Mouse (Mus musculus): ENCODE measurements around the gene Tbr1. TPM values are rescaled to one million over a fixed set of nuclear protein-coding genes. Genes with fewer than 3 reads are reported as not detected.
A peak's percentile ranks its signal among the peaks of the same experiment; 100 is the strongest.

Gene Tbr1
- polyA plus RNA-seq, 1 experiment from 2014 or later, result not detected

DNA sequence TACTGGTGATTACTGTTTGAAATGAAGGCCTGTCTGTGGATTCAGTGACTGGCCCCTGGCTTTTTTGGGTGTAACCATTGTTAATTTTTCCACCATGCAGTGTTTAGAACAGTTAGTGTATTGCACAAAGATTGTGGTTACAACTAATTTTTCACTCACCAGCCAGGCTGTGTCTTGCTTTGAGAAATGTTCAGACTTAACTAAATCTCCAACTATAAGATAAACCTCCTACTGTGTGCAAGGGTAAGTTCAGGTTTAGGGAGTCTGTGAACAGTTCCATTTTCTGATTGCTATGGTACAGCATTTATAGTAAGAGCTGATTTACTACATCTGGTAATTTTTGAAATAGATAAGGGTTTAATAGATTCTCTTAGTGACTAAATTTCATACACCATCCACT, 21.9 kb upstream of the Tbr1 start:
- H3K9ac ChIP-seq (replicated peaks), result no peak overlapping the region
- H3K4me3 ChIP-seq (ENCODE audit: low read depth, low read length), result no peak overlapping the region
- H3K27me3 ChIP-seq (ENCODE audit: insufficient read depth, low read length), result no peaks in the 10 kb centered on the region
- H3K36me3 ChIP-seq (replicated peaks; ENCODE audit: insufficient read depth, low read length), result peaks cover 19% of the 10 kb centered on the region
- no peaks in the 10 kb centered on the region for H3K4me1 ChIP-seq (ENCODE audit: insufficient read depth)
- DNase-seq (no peak), ATAC-seq (no peak)
- TF ChIP-seq EP300 (IDR thresholded peaks at IDR 0.05; ENCODE audit: low read depth) (no peak), CTCF (IDR thresholded peaks at IDR 0.05; ENCODE audit: low read depth) (no peak)
- H3K27ac ChIP-seq (ENCODE audit: low read depth), result no peak overlapping the region
- no peak overlapping the region for H3K4me2 ChIP-seq (ENCODE audit: low read depth, low read length)
- no peaks in the 10 kb centered on the region for H3K9me3 ChIP-seq (ENCODE audit: low read length)

DNA sequence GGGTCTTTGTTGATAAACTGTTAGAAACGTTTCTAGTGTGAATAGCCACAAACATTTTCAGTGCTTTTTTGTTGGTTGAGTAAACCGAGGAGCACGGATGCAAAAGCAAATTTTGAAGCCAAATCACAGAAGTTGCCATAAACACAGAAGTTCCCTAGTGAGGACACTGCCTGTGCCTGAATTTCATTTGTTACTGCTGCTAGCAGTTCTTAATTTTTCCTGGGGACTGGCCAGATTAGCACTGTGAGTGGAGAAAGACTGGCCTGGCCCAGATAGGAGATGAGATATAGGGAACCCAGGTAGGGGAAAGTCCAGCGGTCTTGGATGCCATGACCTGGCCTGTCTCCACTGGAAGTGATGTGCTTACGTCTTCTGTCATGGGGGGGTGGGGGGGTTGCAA, 7.8 kb upstream of the Tbr1 start:
- Histone ChIP-seq H3K9me3 (ENCODE audit: low read length) (no peaks in the 10 kb centered on the region), H3K4me2 (ENCODE audit: low read depth, low read length) (no peak overlapping the region), H3K36me3 (replicated peaks; ENCODE audit: insufficient read depth, low read length) (0 out of 2 replicates have a peak, but pooled peaks cover 4% of the 10 kb centered on the region), H3K4me3 (ENCODE audit: low read depth, low read length) (no peak overlapping the region), H3K9ac (replicated peaks) (no peak overlapping the region), H3K27me3 (ENCODE audit: insufficient read depth, low read length) (no peaks in the 10 kb centered on the region), H3K27ac (ENCODE audit: low read depth) (no peak overlapping the region), H3K4me1 (ENCODE audit: insufficient read depth) (no peaks in the 10 kb centered on the region)
- 78% methylated on average over 5 of the region's 5 CpGs for WGBS (ENCODE audit: insufficient replicate concordance)
- ATAC-seq, result no peak
- DNase-seq, result no peak
- no peak for TF ChIP-seq EP300 (IDR thresholded peaks at IDR 0.05; ENCODE audit: low read depth)
- TF ChIP-seq CTCF (IDR thresholded peaks at IDR 0.05; ENCODE audit: low read depth), result no peak

DNA sequence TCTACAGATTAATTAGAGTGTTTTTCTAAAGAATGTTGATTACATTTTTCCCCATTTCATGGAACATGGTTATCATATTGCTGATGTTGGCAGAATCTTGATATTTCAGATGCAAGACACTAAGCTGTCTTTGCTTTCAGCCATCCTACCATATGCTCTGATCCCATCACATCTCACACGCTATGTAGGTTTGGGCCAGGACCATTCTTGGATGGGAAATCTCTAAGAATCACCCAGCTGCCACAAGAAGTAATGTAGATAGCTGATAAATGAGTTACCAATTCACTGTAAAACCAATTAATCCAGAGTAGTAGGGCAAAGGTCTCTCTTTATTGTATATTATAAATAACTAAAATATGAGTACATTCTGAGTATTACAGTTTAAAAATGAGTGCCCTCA, 4.7 kb upstream of the Tbr1 start:
- Histone ChIP-seq H3K4me1 (ENCODE audit: insufficient read depth) (no peaks in the 10 kb centered on the region), H3K9ac (replicated peaks) (no peak overlapping the region), H3K36me3 (replicated peaks; ENCODE audit: insufficient read depth, low read length) (peaks cover 5% of the 10 kb centered on the region; the same call in 1 of the 2 replicates), H3K4me3 (ENCODE audit: low read depth, low read length) (no peak overlapping the region), H3K9me3 (ENCODE audit: low read length) (no peaks in the 10 kb centered on the region), H3K27ac (ENCODE audit: low read depth) (no peak overlapping the region), H3K4me2 (ENCODE audit: low read depth, low read length) (no peak overlapping the region), H3K27me3 (ENCODE audit: insufficient read depth, low read length) (peaks cover 6% of the 10 kb centered on the region; the same call in 1 of the 2 replicates)
- TF ChIP-seq EP300 (IDR thresholded peaks at IDR 0.05; ENCODE audit: low read depth) (no peak), CTCF (IDR thresholded peaks at IDR 0.05; ENCODE audit: low read depth) (no peak)
- DNase-seq, result no peak
- 93% methylated on average over 1 of the region's 1 CpGs for WGBS (ENCODE audit: insufficient replicate concordance)
- no peak for ATAC-seq

GRCm38 (mm10) chr2:61803443-61804367, 975 bp downstream of the Tbr1 start:
- H3K9me3 ChIP-seq (ENCODE audit: low read length), result no peaks in the 10 kb centered on the region
- H3K36me3 ChIP-seq (replicated peaks; ENCODE audit: insufficient read depth, low read length), result peaks cover 2% of the 10 kb centered on the region; the same call in 1 of the 2 replicates
- peaks cover 61% of the 10 kb centered on the region for H3K27me3 ChIP-seq (ENCODE audit: insufficient read depth, low read length)
- no peak for TF ChIP-seq CTCF (IDR thresholded peaks at IDR 0.05; ENCODE audit: low read depth)
- no peak for TF ChIP-seq EP300 (IDR thresholded peaks at IDR 0.05; ENCODE audit: low read depth)
- 0 out of 2 replicates have a peak overlapping the region, but pooled peaks have one; percentile 0 for H3K4me3 ChIP-seq (ENCODE audit: low read depth, low read length)
- DNase-seq, result no peak
- no peak overlapping the region for H3K9ac ChIP-seq (replicated peaks)
- 3% methylated on average over 28 of the region's 29 CpGs for WGBS (ENCODE audit: insufficient replicate concordance)
- H3K27ac ChIP-seq (ENCODE audit: low read depth), result no peak overlapping the region
- no peak for ATAC-seq
- 0 out of 2 replicates have a peak, but pooled peaks cover 3% of the 10 kb centered on the region for H3K4me1 ChIP-seq (ENCODE audit: insufficient read depth)
- H3K4me2 ChIP-seq (ENCODE audit: low read depth, low read length), result peak overlapping the region; percentile 13

- WGBS (ENCODE audit: insufficient replicate concordance), result 3% methylated on average over 10 of the region's 10 CpGs
- H3K4me2 ChIP-seq (ENCODE audit: low read depth, low read length), result no peak overlapping the region
- DNase-seq (no peak), ATAC-seq (no peak)
- TF ChIP-seq EP300 (IDR thresholded peaks at IDR 0.05; ENCODE audit: low read depth) (no peak), CTCF (IDR thresholded peaks at IDR 0.05; ENCODE audit: low read depth) (no peak)
- H3K36me3 ChIP-seq (replicated peaks; ENCODE audit: insufficient read depth, low read length), result peaks cover 2% of the 10 kb centered on the region; the same call in 1 of the 2 replicates
- peaks cover 68% of the 10 kb centered on the region for H3K27me3 ChIP-seq (ENCODE audit: insufficient read depth, low read length)
- no peaks in the 10 kb centered on the region for H3K9me3 ChIP-seq (ENCODE audit: low read length)
- H3K4me3 ChIP-seq (ENCODE audit: low read depth, low read length), result 0 out of 2 replicates have a peak overlapping the region, but pooled peaks have one; percentile 0
- H3K9ac ChIP-seq (replicated peaks), result no peak overlapping the region
- no peak overlapping the region for H3K27ac ChIP-seq (ENCODE audit: low read depth)
- 0 out of 2 replicates have a peak, but pooled peaks cover 3% of the 10 kb centered on the region for H3K4me1 ChIP-seq (ENCODE audit: insufficient read depth)
These were observed 1.7 kb downstream of the Tbr1 start for GRCm38 (mm10) chr2:61804382-61804840.

DNA sequence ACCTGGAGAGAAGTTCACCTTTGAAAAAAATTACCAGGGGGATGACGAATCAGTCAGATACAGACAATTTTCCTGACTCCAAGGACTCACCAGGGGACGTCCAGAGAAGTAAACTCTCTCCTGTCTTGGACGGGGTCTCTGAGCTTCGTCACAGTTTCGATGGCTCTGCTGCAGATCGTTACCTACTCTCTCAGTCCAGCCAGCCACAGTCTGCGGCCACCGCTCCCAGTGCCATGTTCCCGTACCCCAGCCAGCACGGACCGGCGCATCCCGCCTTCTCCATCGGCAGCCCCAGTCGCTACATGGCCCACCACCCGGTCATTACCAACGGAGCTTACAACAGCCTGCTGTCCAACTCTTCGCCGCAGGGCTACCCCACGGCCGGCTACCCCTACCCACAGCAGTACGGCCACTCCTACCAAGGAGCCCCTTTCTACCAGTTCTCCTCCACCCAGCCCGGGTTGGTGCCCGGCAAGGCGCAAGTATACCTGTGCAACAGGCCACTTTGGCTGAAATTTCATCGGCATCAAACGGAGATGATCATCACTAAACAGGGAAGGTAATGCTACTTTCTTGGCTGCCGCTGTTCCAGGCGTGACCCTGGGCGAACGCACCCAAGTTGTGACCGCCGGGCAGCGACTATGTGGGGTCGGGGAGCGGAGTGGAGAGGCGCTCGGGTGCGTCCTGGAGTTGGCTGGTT, 2.3 kb downstream of the Tbr1 start:
- ATAC-seq (no peak), DNase-seq (no peak)
- H3K27ac ChIP-seq (ENCODE audit: low read depth), result no peak overlapping the region
- TF ChIP-seq EP300 (IDR thresholded peaks at IDR 0.05; ENCODE audit: low read depth) (no peak), CTCF (IDR thresholded peaks at IDR 0.05; ENCODE audit: low read depth) (no peak)
- no peak overlapping the region for H3K9ac ChIP-seq (replicated peaks)
- WGBS (ENCODE audit: insufficient replicate concordance), result 2% methylated on average over 39 of the region's 39 CpGs
- H3K27me3 ChIP-seq (ENCODE audit: insufficient read depth, low read length), result peaks cover 74% of the 10 kb centered on the region
- H3K4me3 ChIP-seq (ENCODE audit: low read depth, low read length), result 0 out of 2 replicates have a peak overlapping the region, but pooled peaks have one; percentile 8
- 0 out of 2 replicates have a peak, but pooled peaks cover 3% of the 10 kb centered on the region for H3K4me1 ChIP-seq (ENCODE audit: insufficient read depth)
- no peaks in the 10 kb centered on the region for H3K9me3 ChIP-seq (ENCODE audit: low read length)
- H3K4me2 ChIP-seq (ENCODE audit: low read depth, low read length), result no peak overlapping the region
- peaks cover under 1% of the 10 kb centered on the region; the same call in 1 of the 2 replicates for H3K36me3 ChIP-seq (replicated peaks; ENCODE audit: insufficient read depth, low read length)

All from liver, postnatal 0 days (tissue).